Mouse (Mus musculus): ENCODE measurements around the gene Atf7. TPM values are rescaled to one million over a fixed set of nuclear protein-coding genes. Genes with fewer than 3 reads are reported as not detected.

Gene Atf7
- polyA plus RNA-seq, 1 experiment from 2014 or later: 40.6 TPM

DNA sequence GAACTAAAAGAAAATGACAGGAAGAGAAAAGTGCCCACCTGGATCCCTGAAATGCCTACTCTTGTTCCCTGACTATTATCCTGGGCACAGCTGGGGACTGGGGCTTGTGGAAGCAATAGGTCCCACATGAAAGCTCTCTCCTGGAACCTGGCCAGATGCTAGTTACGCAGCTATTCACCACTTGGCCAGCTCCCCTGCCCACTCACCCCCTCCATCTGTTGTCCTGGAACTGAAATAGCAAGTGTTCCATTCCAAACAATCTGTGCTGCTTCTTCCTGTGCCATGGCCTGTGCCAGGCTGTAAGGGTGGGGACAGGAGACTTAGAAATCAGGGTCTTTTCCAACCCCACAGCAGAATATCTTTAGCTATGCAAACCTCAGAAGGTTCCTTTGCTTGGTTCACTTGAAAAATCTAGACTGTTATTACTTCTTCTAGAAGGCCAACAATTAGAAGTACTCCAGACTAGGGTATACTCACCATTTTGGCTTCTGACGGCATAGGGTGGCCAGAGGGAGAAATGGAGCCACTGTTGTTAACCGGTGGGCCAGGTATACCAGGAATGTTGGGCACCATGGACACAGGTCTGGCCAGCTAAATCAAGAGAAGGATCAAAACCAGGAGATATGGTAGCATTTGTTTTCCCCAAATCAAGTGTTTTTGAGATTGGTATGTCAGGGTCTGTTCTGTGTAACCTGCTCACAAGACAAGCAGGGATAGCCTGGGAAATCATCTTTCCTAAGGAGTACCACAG lies 78.4 kb downstream of the Atf7 start:
- Histone ChIP-seq H3K4me3 (replicated peaks; ENCODE audit: low read length) (no peak overlapping the region), H3K27ac (ENCODE audit: low read length) (no peak overlapping the region), H3K9me3 (replicated peaks; ENCODE audit: control insufficient read depth, low read length) (no peaks in the 10 kb centered on the region), H3K36me3 (ENCODE audit: control insufficient read depth, insufficient read depth, low read length) (peaks cover 30% of the 10 kb centered on the region), H3K4me1 (ENCODE audit: control insufficient read depth, insufficient read depth, low read length) (no peaks in the 10 kb centered on the region), H3K4me2 (ENCODE audit: low read depth, low read length) (no peak overlapping the region), H3K27me3 (ENCODE audit: control insufficient read depth, insufficient read depth, low read length) (no peaks in the 10 kb centered on the region), H3K9ac (ENCODE audit: low read length) (no peak overlapping the region)
- WGBS: 83% methylated on average over 3 of the region's 3 CpGs
- no peak for ATAC-seq (ENCODE audit: insufficient read depth, low FRiP score)

GRCm38 (mm10) chr15:102546246-102546645 lies 79.0 kb downstream of the Atf7 start:
- peaks cover 32% of the 10 kb centered on the region for H3K36me3 ChIP-seq (ENCODE audit: control insufficient read depth, insufficient read depth, low read length)
- ATAC-seq (ENCODE audit: insufficient read depth, low FRiP score): no peak

GRCm38 (mm10) chr15:102544801-102545200 lies 80.5 kb downstream of the Atf7 start:
- Histone ChIP-seq H3K9ac (ENCODE audit: low read length) (no peak overlapping the region), H3K4me3 (replicated peaks; ENCODE audit: low read length) (no peak overlapping the region), H3K4me1 (ENCODE audit: control insufficient read depth, insufficient read depth, low read length) (no peaks in the 10 kb centered on the region), H3K27ac (ENCODE audit: low read length) (no peak overlapping the region), H3K27me3 (ENCODE audit: control insufficient read depth, insufficient read depth, low read length) (no peaks in the 10 kb centered on the region), H3K9me3 (replicated peaks; ENCODE audit: control insufficient read depth, low read length) (no peaks in the 10 kb centered on the region), H3K4me2 (ENCODE audit: low read depth, low read length) (no peak overlapping the region), H3K36me3 (ENCODE audit: control insufficient read depth, insufficient read depth, low read length) (peaks cover 28% of the 10 kb centered on the region)
- WGBS: 93% methylated on average over 4 of the region's 4 CpGs
- ATAC-seq (ENCODE audit: insufficient read depth, low FRiP score): no peak

More at GRCm38 (mm10) chr15:102546246-102546645, 79.0 kb downstream of the Atf7 start:
- H3K4me3 ChIP-seq (replicated peaks; ENCODE audit: low read length): no peak overlapping the region
- no peak overlapping the region for H3K27ac ChIP-seq (ENCODE audit: low read length)
- 92% methylated on average over 3 of the region's 3 CpGs for whole genome bisulfite sequencing
- no peak overlapping the region for H3K4me2 ChIP-seq (ENCODE audit: low read depth, low read length)
- H3K9me3 ChIP-seq (replicated peaks; ENCODE audit: control insufficient read depth, low read length): no peaks in the 10 kb centered on the region
- H3K4me1 ChIP-seq (ENCODE audit: control insufficient read depth, insufficient read depth, low read length): no peaks in the 10 kb centered on the region
- no peaks in the 10 kb centered on the region for H3K27me3 ChIP-seq (ENCODE audit: control insufficient read depth, insufficient read depth, low read length)
- no peak overlapping the region for H3K9ac ChIP-seq (ENCODE audit: low read length)

DNA sequence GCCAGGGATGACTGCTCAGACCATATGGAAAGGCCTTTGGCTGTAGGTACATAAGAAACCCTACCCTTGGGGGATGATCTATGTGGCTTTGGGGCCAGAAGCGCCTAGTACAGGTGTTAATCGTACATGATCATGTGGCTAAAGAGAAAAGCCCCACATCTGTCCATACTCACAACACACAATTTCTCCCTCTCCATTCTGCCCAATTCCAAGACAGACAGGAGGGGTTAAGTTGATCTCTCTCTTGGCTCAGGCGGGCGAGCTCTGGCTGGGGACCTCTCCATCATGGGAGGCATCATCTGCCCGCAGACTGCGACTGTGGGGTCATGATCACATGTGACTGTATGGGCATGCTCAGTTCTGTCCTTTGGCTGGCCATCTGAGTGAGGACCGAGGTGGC lies 91.3 kb downstream of the Atf7 start:
- ATAC-seq (ENCODE audit: insufficient read depth, low FRiP score): no peak
- Histone ChIP-seq H3K4me3 (replicated peaks; ENCODE audit: low read length) (no peak overlapping the region), H3K36me3 (ENCODE audit: control insufficient read depth, insufficient read depth, low read length) (peaks cover 20% of the 10 kb centered on the region), H3K4me1 (ENCODE audit: control insufficient read depth, insufficient read depth, low read length) (no peaks in the 10 kb centered on the region), H3K9me3 (replicated peaks; ENCODE audit: control insufficient read depth, low read length) (no peaks in the 10 kb centered on the region), H3K4me2 (ENCODE audit: low read depth, low read length) (no peak overlapping the region), H3K27me3 (ENCODE audit: control insufficient read depth, insufficient read depth, low read length) (no peaks in the 10 kb centered on the region), H3K9ac (ENCODE audit: low read length) (no peak overlapping the region), H3K27ac (ENCODE audit: low read length) (no peak overlapping the region)
- WGBS: 91% methylated on average over 7 of the region's 7 CpGs

DNA sequence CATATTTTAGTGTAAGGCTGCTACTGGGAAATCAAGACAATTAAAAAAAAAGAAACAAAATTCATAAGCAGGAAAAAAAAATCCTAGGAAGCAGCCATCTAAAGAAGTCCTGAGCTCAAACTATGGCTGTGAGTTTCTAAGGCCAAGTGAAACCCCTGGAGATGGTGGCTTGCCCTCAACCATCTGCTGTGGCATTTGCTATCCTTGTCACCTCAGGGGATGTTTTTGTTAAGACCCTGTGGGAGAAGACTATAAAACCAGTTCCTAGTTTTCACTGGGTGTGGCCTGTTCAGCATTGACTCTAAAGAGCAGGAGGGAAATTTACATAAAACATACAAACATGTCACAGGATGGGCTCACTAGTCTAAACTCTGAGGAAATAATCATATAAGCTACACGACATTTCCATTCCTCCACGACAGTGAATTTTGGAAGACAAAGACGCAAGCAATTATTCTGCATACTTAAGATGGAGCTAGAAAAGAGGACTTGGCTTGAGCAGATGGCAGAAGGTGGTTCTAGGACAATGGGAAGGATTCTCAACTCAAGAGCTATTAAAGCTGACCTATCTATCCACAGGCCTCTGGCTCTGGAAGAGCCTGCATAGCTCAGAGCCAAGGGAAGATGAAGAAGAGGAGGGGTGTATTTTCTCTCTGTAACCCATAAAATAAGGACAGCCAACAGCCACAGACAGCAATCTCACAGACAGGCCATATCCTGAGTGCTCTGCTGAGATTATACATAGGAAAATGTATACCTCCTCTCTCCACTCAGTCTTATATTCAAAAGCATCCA lies 93.0 kb downstream of the Atf7 start:
- Histone ChIP-seq H3K27me3 (ENCODE audit: control insufficient read depth, insufficient read depth, low read length) (no peaks in the 10 kb centered on the region), H3K4me2 (ENCODE audit: low read depth, low read length) (no peak overlapping the region), H3K9ac (ENCODE audit: low read length) (no peak overlapping the region), H3K27ac (ENCODE audit: low read length) (no peak overlapping the region), H3K36me3 (ENCODE audit: control insufficient read depth, insufficient read depth, low read length) (peaks cover 26% of the 10 kb centered on the region), H3K9me3 (replicated peaks; ENCODE audit: control insufficient read depth, low read length) (no peaks in the 10 kb centered on the region), H3K4me3 (replicated peaks; ENCODE audit: low read length) (no peak overlapping the region), H3K4me1 (ENCODE audit: control insufficient read depth, insufficient read depth, low read length) (no peaks in the 10 kb centered on the region)
- ATAC-seq (ENCODE audit: insufficient read depth, low FRiP score): no peak
- 90% methylated on average over 3 of the region's 3 CpGs for WGBS

DNA sequence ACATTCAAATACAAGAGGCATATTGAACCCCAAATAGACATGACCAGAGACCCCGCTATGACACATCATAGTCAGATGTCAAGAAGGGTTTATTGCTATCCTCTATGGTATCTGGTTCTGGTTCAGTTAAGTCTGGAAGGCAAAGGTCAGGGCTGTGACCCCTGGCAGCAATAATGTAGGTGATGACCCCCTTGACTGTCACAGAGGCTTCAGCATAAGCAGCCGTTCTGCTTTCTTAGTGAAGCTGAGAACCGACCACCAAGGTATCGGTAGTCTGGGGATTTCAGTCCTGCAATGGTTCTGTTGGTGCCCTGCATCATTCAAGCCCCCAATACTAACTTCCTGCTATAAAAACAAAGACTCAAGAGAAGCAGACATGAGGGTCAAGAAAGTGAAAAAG lies 93.7 kb downstream of the Atf7 start:
- no peaks in the 10 kb centered on the region for H3K27me3 ChIP-seq (ENCODE audit: control insufficient read depth, insufficient read depth, low read length)
- no peak overlapping the region for H3K4me3 ChIP-seq (replicated peaks; ENCODE audit: low read length)
- H3K4me2 ChIP-seq (ENCODE audit: low read depth, low read length): no peak overlapping the region
- ATAC-seq (ENCODE audit: insufficient read depth, low FRiP score): no peak
- 81% methylated on average over 4 of the region's 4 CpGs for WGBS
- H3K9ac ChIP-seq (ENCODE audit: low read length): no peak overlapping the region
- H3K36me3 ChIP-seq (ENCODE audit: control insufficient read depth, insufficient read depth, low read length): peaks cover 22% of the 10 kb centered on the region
- no peaks in the 10 kb centered on the region for H3K4me1 ChIP-seq (ENCODE audit: control insufficient read depth, insufficient read depth, low read length)
- H3K27ac ChIP-seq (ENCODE audit: low read length): no peak overlapping the region
- H3K9me3 ChIP-seq (replicated peaks; ENCODE audit: control insufficient read depth, low read length): no peaks in the 10 kb centered on the region

DNA sequence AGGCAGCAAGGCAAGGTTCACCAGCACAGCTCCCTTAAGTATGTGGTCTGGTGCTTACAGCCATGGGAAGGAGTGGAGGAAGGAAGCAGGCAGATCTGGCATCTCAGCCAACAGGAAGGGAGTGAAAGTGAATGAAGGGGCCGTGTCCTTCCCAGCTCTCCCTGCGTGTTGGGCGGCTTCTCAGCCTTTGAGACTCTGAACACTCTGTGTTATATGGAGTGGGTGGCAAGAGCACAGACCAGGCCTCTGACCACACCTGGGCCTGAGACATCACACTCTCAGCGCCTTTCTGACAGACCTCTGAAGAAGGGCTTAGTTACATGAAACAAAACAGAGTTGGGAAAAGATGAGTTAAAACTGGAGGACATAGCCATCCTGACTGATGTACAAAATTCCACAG lies 94.7 kb downstream of the Atf7 start:
- Histone ChIP-seq H3K36me3 (ENCODE audit: control insufficient read depth, insufficient read depth, low read length) (peaks cover 22% of the 10 kb centered on the region), H3K27me3 (ENCODE audit: control insufficient read depth, insufficient read depth, low read length) (no peaks in the 10 kb centered on the region), H3K4me1 (ENCODE audit: control insufficient read depth, insufficient read depth, low read length) (no peaks in the 10 kb centered on the region), H3K27ac (ENCODE audit: low read length) (no peak overlapping the region), H3K4me3 (replicated peaks; ENCODE audit: low read length) (no peak overlapping the region), H3K4me2 (ENCODE audit: low read depth, low read length) (no peak overlapping the region), H3K9me3 (replicated peaks; ENCODE audit: control insufficient read depth, low read length) (no peaks in the 10 kb centered on the region), H3K9ac (ENCODE audit: low read length) (no peak overlapping the region)
- ATAC-seq (ENCODE audit: insufficient read depth, low FRiP score): no peak
- 89% methylated on average over 4 of the region's 4 CpGs for WGBS

DNA sequence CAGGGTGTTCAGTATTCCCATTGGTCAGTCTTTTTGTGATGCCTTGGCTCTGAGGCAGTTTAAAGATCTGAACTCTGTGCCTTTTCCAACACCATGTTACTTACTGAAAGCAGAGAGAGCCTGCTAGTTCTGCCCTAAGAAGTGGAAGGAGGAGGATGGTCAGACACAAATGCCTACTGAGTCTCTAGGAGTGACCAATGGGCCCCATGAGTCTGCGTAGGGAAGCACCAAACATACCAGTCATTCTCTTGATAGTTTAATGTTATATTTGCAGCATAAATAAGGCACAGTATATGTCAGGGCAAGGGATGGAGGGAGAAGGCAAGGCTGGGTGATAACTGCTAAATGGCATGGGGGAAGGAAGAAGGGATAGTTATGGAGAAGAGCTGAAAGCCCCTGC lies 96.9 kb downstream of the Atf7 start:
- no peak overlapping the region for H3K4me3 ChIP-seq (replicated peaks; ENCODE audit: low read length)
- 95% methylated on average over 1 of the region's 1 CpGs for WGBS
- ATAC-seq (ENCODE audit: insufficient read depth, low FRiP score): no peak
- H3K4me2 ChIP-seq (ENCODE audit: low read depth, low read length): no peak overlapping the region
- no peak overlapping the region for H3K27ac ChIP-seq (ENCODE audit: low read length)
- no peaks in the 10 kb centered on the region for H3K27me3 ChIP-seq (ENCODE audit: control insufficient read depth, insufficient read depth, low read length)
- no peak overlapping the region for H3K9ac ChIP-seq (ENCODE audit: low read length)
- no peaks in the 10 kb centered on the region for H3K4me1 ChIP-seq (ENCODE audit: control insufficient read depth, insufficient read depth, low read length)
- H3K36me3 ChIP-seq (ENCODE audit: control insufficient read depth, insufficient read depth, low read length): peaks cover 18% of the 10 kb centered on the region; the same call in 1 of the 2 replicates
- no peaks in the 10 kb centered on the region for H3K9me3 ChIP-seq (replicated peaks; ENCODE audit: control insufficient read depth, low read length)

GRCm38 (mm10) chr15:102527936-102528335 lies 97.3 kb downstream of the Atf7 start:
- Histone ChIP-seq H3K36me3 (ENCODE audit: control insufficient read depth, insufficient read depth, low read length) (peaks cover 18% of the 10 kb centered on the region; the same call in 1 of the 2 replicates), H3K27me3 (ENCODE audit: control insufficient read depth, insufficient read depth, low read length) (no peaks in the 10 kb centered on the region), H3K27ac (ENCODE audit: low read length) (no peak overlapping the region), H3K9ac (ENCODE audit: low read length) (no peak overlapping the region), H3K9me3 (replicated peaks; ENCODE audit: control insufficient read depth, low read length) (no peaks in the 10 kb centered on the region), H3K4me3 (replicated peaks; ENCODE audit: low read length) (no peak overlapping the region), H3K4me1 (ENCODE audit: control insufficient read depth, insufficient read depth, low read length) (no peaks in the 10 kb centered on the region), H3K4me2 (ENCODE audit: low read depth, low read length) (no peak overlapping the region)
- WGBS: 70% methylated on average over 3 of the region's 3 CpGs
- no peak for ATAC-seq (ENCODE audit: insufficient read depth, low FRiP score)
